10 mouse cellular contexts compared by ENCODE assay signal in the genomic region with DNA sequence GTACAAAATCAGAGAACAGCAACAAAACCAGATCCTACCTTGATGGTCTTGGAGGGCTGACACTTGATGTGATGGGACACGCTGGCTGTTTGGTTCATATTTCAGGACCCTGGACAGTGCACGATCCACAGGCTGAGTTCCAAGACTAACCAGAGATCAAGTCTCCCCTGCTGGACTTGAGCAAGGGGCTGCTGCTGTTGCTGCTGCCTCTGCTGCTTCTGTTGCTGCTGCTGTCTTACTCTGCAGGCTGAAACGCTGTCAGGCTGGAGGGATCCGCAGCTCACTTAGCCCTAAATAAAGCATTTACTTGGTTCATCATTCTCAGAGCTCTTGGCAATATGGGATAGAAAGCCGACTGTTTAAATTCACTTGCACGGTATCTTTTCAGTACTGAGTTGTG.
DNase-seq lines count a peak whose midpoint lies in the region; ATAC-seq lines count a peak whose summit lies in the region.
"Had no signal": no experiment of that assay in that cellular context is flagged by ENCODE, and none has a peak within 500 bp of the region (broad histone marks: within the 10 kb centered on the region; RNA-seq: fewer than 3 reads in every experiment).

No protein-coding gene starts in this region.

- DNase-seq in heart, embryonic 10.5 days (ENCODE audit: low spot score), result peak; percentile 71
- DNase-seq in ovary, postnatal 10 days (ENCODE audit: low spot score), result peak; percentile 5
- no peak for DNase-seq in ovary, adult 18-20 months (ENCODE audit: low spot score)
- peak; percentile 68 for DNase-seq in embryonic facial prominence, embryonic 11.5 days (ENCODE audit: low spot score)
- DNase-seq in lung, postnatal 36 days, result peak; percentile 3
- no peak for DNase-seq in T-cell, adult 2 months (ENCODE audit: low spot score)

- no peaks in the 10 kb centered on the region for H3K4me1 ChIP-seq in heart, embryonic 10.5 days
- no peaks in the 10 kb centered on the region for H3K4me1 ChIP-seq in heart, embryonic 12.5 days (replicated peaks)
- H3K4me1 ChIP-seq in embryonic facial prominence, embryonic 11.5 days (ENCODE audit: control insufficient read depth, insufficient read depth, low read length), result no peaks in the 10 kb centered on the region
- H3K4me1 ChIP-seq: lung, embryonic 15.5 days; stomach, embryonic 15.5 days had no signal

- no peaks in the 10 kb centered on the region for H3K9me3 ChIP-seq in heart, embryonic 10.5 days
- H3K9me3 ChIP-seq in heart, embryonic 12.5 days (replicated peaks), result no peaks in the 10 kb centered on the region
- no peaks in the 10 kb centered on the region for H3K9me3 ChIP-seq in embryonic facial prominence, embryonic 11.5 days (replicated peaks; ENCODE audit: control insufficient read depth, low read length)
- H3K9me3 ChIP-seq: lung, embryonic 15.5 days; stomach, embryonic 15.5 days had no signal

- no peak overlapping the region for H3K27ac ChIP-seq in heart, embryonic 10.5 days
- H3K27ac ChIP-seq in heart, embryonic 12.5 days (ENCODE audit: poor library complexity, severe bottlenecking), result no peak overlapping the region
- no peak overlapping the region for H3K27ac ChIP-seq in embryonic facial prominence, embryonic 11.5 days (replicated peaks; ENCODE audit: low read depth, low read length)
- H3K27ac ChIP-seq: lung, embryonic 15.5 days; stomach, embryonic 15.5 days had no signal

- no peak for ATAC-seq in heart, embryonic 12.5 days (ENCODE audit: insufficient number of reproducible peaks, low FRiP score)
- ATAC-seq in embryonic facial prominence, embryonic 11.5 days (replicated peaks; ENCODE audit: insufficient number of reproducible peaks, low FRiP score, low TSS enrichment, low read depth), result no peak
- ATAC-seq in erythroid progenitor cell, adult 5-6 weeks (replicated peaks; ENCODE audit: low FRiP score, poor library complexity, severe bottlenecking), result no peak

- no peaks in the 10 kb centered on the region for H3K27me3 ChIP-seq in heart, embryonic 10.5 days (ENCODE audit: insufficient read depth, poor library complexity, severe bottlenecking)
- no peaks in the 10 kb centered on the region for H3K27me3 ChIP-seq in heart, embryonic 12.5 days (replicated peaks)
- no peaks in the 10 kb centered on the region for H3K27me3 ChIP-seq in embryonic facial prominence, embryonic 11.5 days (ENCODE audit: control insufficient read depth, insufficient read depth, low read length)
- H3K27me3 ChIP-seq: lung, embryonic 15.5 days; stomach, embryonic 15.5 days had no signal

- H3K4me2 ChIP-seq in heart, embryonic 12.5 days, result no peak overlapping the region
- no peak overlapping the region for H3K4me2 ChIP-seq in embryonic facial prominence, embryonic 11.5 days (ENCODE audit: low read depth, low read length)
- H3K4me2 ChIP-seq: lung, embryonic 15.5 days; stomach, embryonic 15.5 days had no signal

- WGBS in heart, embryonic 10.5 days, result 55% methylated on average over 6 of the region's 6 CpGs
- 53% methylated on average over 6 of the region's 6 CpGs for WGBS in heart, embryonic 12.5 days
- 55% methylated on average over 6 of the region's 6 CpGs for WGBS in embryonic facial prominence, embryonic 11.5 days

- H3K9ac ChIP-seq in heart, embryonic 12.5 days, result no peak overlapping the region
- no peak overlapping the region for H3K9ac ChIP-seq in embryonic facial prominence, embryonic 11.5 days (replicated peaks; ENCODE audit: low read length)
- H3K9ac ChIP-seq: lung, embryonic 15.5 days; stomach, embryonic 15.5 days had no signal

- H3K36me3 ChIP-seq in heart, embryonic 10.5 days, result no peaks in the 10 kb centered on the region
- no peaks in the 10 kb centered on the region for H3K36me3 ChIP-seq in heart, embryonic 12.5 days
- no peaks in the 10 kb centered on the region for H3K36me3 ChIP-seq in embryonic facial prominence, embryonic 11.5 days (replicated peaks; ENCODE audit: control insufficient read depth, insufficient read depth, low read depth, low read length)
- H3K36me3 ChIP-seq: lung, embryonic 15.5 days; stomach, embryonic 15.5 days had no signal

- H3K4me3 ChIP-seq in heart, embryonic 10.5 days, result no peak overlapping the region
- H3K4me3 ChIP-seq in heart, embryonic 12.5 days, result no peak overlapping the region
- H3K4me3 ChIP-seq in embryonic facial prominence, embryonic 11.5 days (ENCODE audit: low read depth, low read length), result no peak overlapping the region
- H3K4me3 ChIP-seq: lung, embryonic 15.5 days; stomach, embryonic 15.5 days had no signal

Comparison
In these comparisons a context has a peak if more than half of its experiments do, and no peak if none do; other contexts are left out.
1. DNase-seq: peak in heart, embryonic 10.5 days (single experiment), ovary, postnatal 10 days (single experiment), embryonic facial prominence, embryonic 11.5 days (single experiment) and lung, postnatal 36 days (single experiment); none in ovary, adult 18-20 months (single experiment) and T-cell, adult 2 months (single experiment).